Mouse (Mus musculus): Measurements from ENCODE around the gene Fbxw9.

Fbxw9 gene

DNA sequence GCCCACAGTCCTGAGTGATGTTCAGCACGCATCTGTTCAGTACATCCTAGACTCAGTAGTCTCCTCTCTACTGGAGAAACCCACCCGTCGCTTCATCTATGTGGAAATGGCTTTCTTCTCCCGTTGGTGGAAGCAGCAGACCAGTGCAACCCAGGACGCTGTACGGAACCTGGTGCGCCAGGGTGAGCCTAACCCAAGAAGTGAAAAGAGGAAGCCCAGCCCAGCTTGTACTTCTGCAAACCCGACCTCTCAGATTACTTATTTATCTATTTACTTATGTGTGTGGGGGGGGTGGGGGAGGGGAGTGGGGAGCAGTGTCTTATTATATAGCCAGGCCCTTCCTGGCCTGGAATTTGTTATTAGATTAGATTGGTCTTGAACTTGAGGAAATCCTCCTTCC lies 24.8 kb downstream of the Fbxw9 start:
- DNase-seq (ENCODE audit: low spot score in 2 of 2): no peak

DNA sequence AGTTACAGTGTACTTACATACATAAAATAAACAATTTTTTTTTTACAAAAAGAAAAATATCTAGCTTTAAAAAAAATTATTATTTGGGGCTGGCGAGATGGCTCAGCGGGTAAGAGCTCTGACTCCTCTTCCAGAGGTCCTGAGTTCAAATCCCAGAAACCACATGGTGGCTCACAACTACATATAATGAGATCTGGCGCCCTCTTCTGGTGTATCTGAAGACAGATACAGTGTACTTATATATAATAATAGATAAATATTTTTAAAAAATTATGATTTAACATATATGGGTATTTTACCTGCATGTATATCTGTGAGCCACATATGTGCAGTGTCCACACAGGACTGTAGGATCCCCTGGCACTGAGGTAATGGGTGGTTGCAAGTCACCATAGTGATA lies 26.4 kb downstream of the Fbxw9 start:
- DNase-seq (ENCODE audit: low spot score in 2 of 2): no peak

DNA sequence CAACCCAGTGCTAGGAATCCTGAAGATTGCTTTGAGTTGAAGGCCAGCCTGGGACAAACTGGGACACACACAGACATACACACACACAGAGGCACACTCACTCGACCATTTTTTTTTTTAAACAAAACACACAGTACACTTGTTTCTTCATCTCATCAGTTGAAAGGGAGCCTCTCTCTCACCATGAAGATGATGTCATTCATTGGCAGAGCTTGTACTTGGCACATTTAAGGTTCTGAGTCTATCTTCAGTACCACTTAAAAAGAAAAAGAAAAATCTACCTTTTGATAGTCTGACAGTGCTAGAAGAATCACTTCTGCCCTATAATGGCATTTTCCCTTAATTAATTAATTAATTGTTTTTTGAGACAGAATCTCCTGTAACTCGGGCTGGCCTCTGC lies 28.9 kb downstream of the Fbxw9 start:
- no peak for DNase-seq (ENCODE audit: low spot score in 2 of 2)

DNA sequence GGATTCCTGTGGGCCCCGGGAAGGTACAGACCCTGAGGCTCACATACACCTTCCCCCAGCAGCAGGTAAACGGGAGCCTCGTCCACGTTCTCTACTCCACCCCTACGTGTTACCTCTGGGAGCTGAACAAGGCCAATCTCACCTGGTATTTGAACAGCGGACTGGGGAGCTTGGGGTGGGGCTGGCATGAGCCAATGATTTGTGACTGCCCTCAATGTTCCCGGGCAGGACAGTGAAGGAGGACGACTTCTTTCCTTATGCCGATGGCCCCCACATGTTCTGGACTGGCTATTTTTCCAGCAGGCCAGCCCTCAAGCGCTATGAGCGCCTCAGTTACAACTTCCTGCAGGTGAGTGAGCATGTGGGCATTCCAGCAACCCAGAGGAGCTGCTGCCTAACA lies 31.0 kb downstream of the Fbxw9 start:
- DNase-seq (ENCODE audit: low spot score in 2 of 2): no peak

DNA sequence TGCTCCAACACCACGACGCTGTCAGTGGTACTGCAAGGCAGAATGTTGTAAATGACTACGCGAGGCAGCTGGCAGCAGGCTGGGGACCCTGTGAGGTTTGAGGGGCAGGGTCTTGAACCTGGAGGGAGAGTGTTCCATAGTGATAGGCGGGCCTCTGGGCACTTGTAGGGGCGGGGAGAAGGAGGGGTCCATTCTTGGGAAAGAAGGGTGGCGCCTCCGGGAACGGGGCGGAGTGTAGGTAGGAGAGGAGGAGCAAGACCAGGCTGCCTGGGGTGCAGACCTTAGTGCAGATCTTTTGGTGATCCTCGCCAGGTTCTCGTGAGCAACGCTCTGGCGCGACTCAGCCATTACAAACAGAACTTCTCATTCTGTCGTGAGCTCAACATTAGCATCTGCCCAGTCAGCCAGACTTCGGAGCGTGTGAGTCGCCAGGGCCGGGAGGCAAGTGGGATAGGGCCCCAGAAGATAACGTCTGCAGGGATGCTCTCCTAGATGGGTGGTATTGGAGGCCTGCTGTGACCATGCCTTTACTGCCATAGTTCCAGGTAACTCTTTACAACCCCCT lies 31.8 kb downstream of the Fbxw9 start:
- no peak for DNase-seq (ENCODE audit: low spot score in 2 of 2)

DNA sequence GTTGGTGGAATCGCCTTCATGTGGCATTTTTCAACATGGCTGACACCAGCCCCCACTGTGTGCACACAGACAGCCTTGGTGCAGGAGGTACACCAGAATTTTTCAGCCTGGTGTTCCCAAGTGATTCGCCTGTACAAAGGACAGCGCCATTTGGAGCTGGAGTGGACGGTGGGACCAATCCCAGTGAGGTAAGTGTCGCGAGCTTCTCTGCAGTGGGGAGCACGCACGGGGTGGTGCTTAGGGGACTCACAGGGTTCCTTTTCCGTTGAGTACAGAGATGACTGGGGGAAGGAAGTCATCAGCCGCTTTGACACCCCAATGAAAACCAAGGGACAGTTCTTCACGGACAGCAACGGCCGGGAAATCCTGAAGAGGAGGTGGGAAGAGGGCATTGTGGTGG lies 35.2 kb downstream of the Fbxw9 start:
- no peak for DNase-seq (ENCODE audit: low spot score in 2 of 2)

DNA sequence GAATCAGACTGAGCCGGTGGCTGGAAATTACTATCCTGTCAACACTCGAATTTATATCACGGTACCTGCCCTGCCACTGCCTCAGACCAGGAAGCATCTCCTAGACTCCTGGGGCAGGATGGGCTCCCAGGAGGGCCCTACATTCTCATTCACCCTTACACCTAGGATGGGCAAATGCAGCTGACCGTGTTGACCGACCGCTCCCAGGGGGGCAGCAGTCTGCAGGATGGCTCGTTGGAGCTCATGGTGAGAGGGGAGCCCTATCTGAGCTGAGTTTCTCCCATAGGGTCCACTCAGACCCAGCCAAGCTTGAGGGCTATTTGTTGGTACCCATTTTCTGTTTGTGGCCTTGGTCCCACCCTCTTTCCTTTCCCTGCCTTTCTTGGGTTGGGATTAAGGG lies 35.7 kb downstream of the Fbxw9 start:
- DNase-seq (ENCODE audit: low spot score in 2 of 2): no peak

DNA sequence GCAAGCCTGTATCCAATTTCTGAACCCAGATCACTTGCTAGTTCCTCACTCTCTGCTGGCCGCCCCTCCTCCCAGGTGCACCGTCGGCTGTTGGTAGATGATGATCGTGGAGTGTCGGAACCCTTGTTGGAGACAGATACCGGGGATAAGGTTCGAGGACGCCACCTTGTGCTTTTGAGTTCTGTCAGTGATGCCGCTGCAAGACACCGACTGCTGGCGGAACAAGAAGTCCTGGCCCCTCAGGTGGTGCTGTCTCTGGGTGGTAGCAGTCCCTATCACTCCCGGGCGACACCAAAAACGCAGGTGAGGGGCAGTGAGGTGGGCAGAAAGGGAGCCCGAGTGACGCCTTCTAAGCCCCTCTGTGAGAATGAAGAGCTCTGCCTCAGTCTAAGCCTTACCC lies 36.3 kb downstream of the Fbxw9 start:
- DNase-seq (ENCODE audit: low spot score in 2 of 2): no peak

DNA sequence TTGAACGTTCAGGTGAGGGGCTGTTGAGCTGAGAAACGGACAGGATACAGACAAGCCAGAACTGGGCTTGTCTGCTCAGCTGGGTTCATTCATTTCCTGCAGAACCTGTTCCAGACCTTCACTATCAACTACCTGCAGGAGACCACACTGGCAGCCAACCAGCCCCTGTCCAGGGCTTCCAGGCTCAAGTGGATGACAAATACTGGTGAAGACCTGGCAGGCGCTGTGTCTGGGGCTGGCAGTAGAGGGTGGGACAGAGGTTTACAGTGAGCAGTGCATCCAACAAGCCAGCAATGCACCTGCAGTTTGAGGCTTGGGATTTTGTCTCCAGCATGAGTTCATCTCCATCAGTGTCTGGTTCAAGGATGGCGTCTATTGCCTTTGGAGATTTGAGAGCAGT lies 37.0 kb downstream of the Fbxw9 start:
- DNase-seq (ENCODE audit: low spot score in 2 of 2): no peak

DNA sequence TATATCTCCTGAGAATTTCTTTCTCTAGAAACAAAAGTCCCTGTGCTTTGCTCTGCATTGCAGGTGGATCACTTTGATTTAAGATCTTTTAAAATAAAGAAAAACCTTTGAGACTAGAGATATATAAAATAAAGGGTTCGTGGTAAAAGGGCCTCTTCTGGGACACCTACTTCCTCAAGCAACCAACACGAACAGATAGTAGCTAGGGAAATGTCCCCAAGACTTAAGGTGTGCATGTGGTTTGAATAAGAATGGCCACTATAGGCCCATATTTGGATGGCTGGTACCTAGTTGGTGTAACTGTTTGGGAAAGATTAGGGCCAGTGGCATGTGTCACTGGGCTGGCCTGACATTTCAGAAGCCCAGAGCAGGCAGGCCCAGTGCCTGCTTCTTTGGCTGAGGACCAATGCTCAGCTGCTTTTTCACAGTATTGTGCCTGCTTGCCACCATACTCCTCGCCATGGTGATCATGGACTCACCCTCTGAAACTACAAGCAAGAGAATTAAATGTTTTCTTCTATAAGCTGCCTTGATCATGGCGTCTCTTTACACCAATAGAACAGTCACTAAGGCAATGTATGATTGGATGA lies 40.3 kb downstream of the Fbxw9 start:
- DNase-seq (ENCODE audit: low spot score in 2 of 2): no peak

DNA sequence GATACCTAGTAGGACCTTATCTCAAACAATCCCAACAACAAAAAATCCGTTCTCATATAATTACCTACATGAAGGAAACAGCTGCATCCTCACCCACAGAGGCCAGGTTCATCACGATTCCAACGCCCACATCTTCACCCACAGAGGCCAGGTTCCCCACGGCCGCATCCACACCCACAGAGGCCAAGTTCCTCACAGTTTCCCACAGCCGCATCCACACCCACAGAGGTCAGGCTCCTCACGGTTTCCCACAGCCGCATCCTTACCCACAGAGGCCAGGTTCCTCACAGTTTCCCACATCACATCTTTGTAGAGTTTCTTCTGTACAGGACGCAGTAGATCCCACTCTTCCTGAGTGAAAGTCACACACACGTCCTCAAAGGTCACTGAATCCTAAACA lies 53.4 kb downstream of the Fbxw9 start:
- no peak for DNase-seq (ENCODE audit: low spot score in 2 of 2)

DNA sequence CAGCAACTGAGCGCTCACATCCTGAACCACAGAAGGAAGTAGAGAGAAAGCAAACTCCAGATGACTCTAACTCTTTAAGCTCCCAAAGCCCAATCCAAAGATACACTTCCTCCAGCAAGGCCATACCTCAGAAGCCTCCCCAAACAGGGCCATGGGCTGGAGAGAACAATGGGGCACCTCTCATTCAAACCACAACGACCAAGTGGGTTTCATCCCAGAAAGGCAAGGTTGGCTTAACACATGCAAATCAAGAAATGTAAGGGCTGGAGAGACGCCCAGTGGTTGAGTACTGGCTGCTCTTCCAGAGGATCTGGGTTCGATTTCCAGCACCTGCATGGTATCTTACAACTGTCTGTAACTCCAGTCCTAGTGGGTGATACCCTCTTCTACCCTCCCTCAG lies 55.6 kb downstream of the Fbxw9 start:
- no peak for DNase-seq (ENCODE audit: low spot score in 2 of 2)

Measured in left cerebral cortex, adult 9 months (tissue).